Mouse (Mus musculus) heart, postnatal 0 days (tissue): ENCODE results near the gene Rmdn2. TPM values are rescaled to one million over a fixed set of nuclear protein-coding genes. Genes with fewer than 3 reads are reported as not detected.

Experiments used
- ATAC-seq: fragments of 200-750 bp; cut with Nextera tagmentation; 2 replicates; pipeline ENCODE4 v1.8.0; 2017; ENCODE audit warnings: low read depth, moderate number of reproducible peaks, moderate library complexity; ENCODE audit not compliant: insufficient read depth
- DNase-seq: peaks from one replicate; pipeline ENCODE4 v3.0.0-alpha.2; 2016; ENCODE audit warnings: low spot score
- H3K27ac ChIP-seq: fragments of 300-500 bp; sonication (generic); 2 replicates; pipeline ENCODE4 v1.5.1; 2014; ENCODE audit warnings: low read depth, mild to moderate bottlenecking
- H3K27me3 ChIP-seq: fragments of 300-500 bp; sonication (generic); 2 replicates; pipeline ENCODE4 v1.6.1; 2014; ENCODE audit warnings: low read length, mixed read lengths; ENCODE audit not compliant: control insufficient read depth, insufficient read depth
- H3K36me3 ChIP-seq: fragments of 300-500 bp; sonication (generic); replicated peaks from 2 replicates; pipeline ENCODE4 v1.6.1; 2014; ENCODE audit warnings: low read length, mixed read lengths; ENCODE audit not compliant: control insufficient read depth, insufficient read depth
- H3K4me1 ChIP-seq: fragments of 300-500 bp; sonication (generic); 2 replicates; pipeline ENCODE4 v1.6.1; 2014; ENCODE audit warnings: antibody characterized with exemption; ENCODE audit not compliant: control insufficient read depth, insufficient read depth
- H3K4me2 ChIP-seq: fragments of 300-500 bp; sonication (generic); 2 replicates; pipeline ENCODE4 v1.6.1; 2014; ENCODE audit warnings: low read depth, mild to moderate bottlenecking, low read length, moderate library complexity
- H3K4me3 ChIP-seq: fragments of 300-500 bp; sonication (generic); 2 replicates; pipeline ENCODE4 v1.5.1; 2014; ENCODE audit warnings: low read depth, low read length
- H3K9ac ChIP-seq: fragments of 300-500 bp; sonication (generic); replicated peaks from 2 replicates; pipeline ENCODE4 v1.6.1; 2014; ENCODE audit warnings: low read depth, low read length, mixed read lengths
- H3K9me3 ChIP-seq: fragments of 300-500 bp; sonication (generic); replicated peaks from 2 replicates; pipeline ENCODE4 v1.6.1; 2016; ENCODE audit warnings: low read length; ENCODE audit not compliant: control insufficient read depth
- CTCF ChIP-seq: IDR thresholded peaks from 2 replicates; pipeline ENCODE4 v1.5.1; 2016; ENCODE audit warnings: antibody characterized with exemption, control low read depth, low read depth
- EP300 ChIP-seq: IDR thresholded peaks from 2 replicates; pipeline ENCODE4 v1.6.1; 2016; ENCODE audit warnings: antibody characterized with exemption, low read depth
- WGBS: fragments of 180-500 bp; shearing (Covaris S2); extraction: QIAGEN DNeasy Blood & Tissue Kit; methylation state at CpG from one replicate; pipeline ENCODE4 v1.1.7; 2014; 5-methylcytosine and 5-hydroxymethylcytosine counted together
- polyA plus RNA-seq: library from polyadenylated mRNA; unstranded; fragments of >200 nt; fragmentation: Nextera tagmentation; extraction: Ambion mirVana; gene quantifications from 2 replicates; pipeline ENCODE4 v1.2.1, GENCODE M21; 2015
- total RNA-seq: library from RNA; depleted of rRNA; stranded (reverse); fragments of >200 nt; gene quantifications from 2 replicates; pipeline ENCODE4 v1.2.3, GENCODE M21; 2014; ENCODE audit warnings: low replicate concordance

Gene Rmdn2
- total and polyA plus RNA-seq, 2 experiments from 2014 or later = 3.0 to 11.4 TPM

DNA sequence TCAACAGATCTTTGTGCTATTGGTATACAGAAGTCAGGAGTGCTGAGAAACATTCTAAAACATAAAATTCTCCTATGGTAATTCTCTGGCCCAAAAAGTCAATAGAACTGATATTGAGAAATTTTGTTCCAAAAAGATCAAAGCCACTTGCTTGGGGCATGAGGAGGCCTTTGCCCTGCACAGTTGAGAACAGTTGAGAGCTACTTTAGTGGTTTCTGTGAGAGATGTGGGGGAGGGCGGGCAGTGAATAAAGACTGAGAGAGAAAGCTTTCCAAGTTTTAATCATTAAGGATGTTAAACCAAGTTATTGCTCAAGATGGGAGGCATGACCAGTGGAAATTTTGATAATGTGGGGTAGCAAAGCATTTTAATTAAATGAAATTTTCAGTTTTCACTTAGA, 2.0 kb upstream of the Rmdn2 start:
- Histone ChIP-seq H3K4me3 (no peak overlapping the region), H3K9ac (no peak overlapping the region), H3K36me3 (no peaks in the 10 kb centered on the region), H3K9me3 (no peaks in the 10 kb centered on the region), H3K27ac (no peak overlapping the region), H3K4me1 (no peaks in the 10 kb centered on the region; the same call in 1 of the 2 replicates), H3K27me3 (no peaks in the 10 kb centered on the region), H3K4me2 (no peak overlapping the region)
- 86% methylated on average over 1 of the region's 1 CpGs for WGBS
- ATAC-seq (no peak), DNase-seq (no peak)
- TF ChIP-seq EP300 (no peak), CTCF (no peak)

- H3K4me3 ChIP-seq = no peak overlapping the region
- no peak overlapping the region for H3K4me2 ChIP-seq
- ATAC-seq (no peak), DNase-seq (no peak)
- WGBS = 46% methylated on average over 9 of the region's 9 CpGs
- H3K9ac ChIP-seq = no peak overlapping the region
- no peaks in the 10 kb centered on the region for H3K9me3 ChIP-seq
- no peaks in the 10 kb centered on the region for H3K27me3 ChIP-seq
- no peak for TF ChIP-seq EP300
- TF ChIP-seq CTCF = no peak
- no peaks in the 10 kb centered on the region for H3K36me3 ChIP-seq
- no peaks in the 10 kb centered on the region; the same call in 1 of the 2 replicates for H3K4me1 ChIP-seq
- no peak overlapping the region for H3K27ac ChIP-seq
Observed at GRCm38 (mm10) chr17:79610163-79610755, 1.4 kb upstream of the Rmdn2 start.

DNA sequence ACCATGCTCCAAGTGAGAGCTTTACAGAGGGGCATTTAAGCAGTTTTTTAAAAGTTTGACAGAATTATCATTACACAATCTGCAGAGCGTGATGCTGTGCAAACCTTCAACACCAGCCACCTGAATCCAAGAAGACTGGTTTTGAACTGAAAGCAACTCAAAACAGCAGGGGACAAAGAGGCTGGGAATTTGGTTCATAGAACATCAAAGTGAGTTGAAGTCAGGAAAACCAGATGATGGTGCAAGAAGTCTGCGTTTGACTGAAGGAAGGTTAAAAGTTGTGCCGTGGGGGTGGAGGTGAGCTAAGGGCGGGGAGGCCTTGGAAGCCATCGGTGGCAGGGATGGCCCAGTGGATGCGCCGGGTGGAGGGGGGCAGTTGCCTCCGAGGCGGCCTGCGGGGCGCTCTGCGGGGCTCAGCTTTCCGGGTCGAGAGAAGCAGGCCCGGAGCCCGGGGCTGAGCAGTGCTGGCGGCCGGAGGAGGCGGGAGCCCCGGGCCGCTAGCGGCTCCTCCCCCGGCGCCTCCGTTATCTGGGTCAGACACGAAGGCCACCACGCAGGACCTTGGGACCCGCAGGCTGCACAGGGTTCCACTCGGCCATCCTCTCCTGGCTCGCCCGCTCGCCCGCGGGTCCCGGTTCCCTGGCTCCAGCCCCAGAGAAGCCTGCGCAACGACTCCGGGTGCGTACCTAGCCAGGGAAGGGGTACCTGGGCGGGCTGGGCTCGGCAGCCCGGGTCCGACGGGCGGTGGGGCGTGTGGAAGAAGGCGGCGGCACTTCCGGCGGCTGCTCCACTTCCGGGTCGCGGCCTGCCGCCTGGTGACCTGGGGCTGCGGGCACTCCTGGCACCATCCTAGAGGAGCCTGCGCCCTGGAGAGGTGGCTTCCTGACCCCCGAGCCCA, 3.3 kb downstream of the Rmdn2 start:
- H3K4me1 ChIP-seq = no peaks in the 10 kb centered on the region; the same call in 1 of the 2 replicates
- H3K27ac ChIP-seq = peak overlapping the region; percentile 90
- peak; percentile 50 for DNase-seq
- ATAC-seq = peak; percentile 90
- H3K4me3 ChIP-seq = peak overlapping the region; percentile 92
- H3K4me2 ChIP-seq = peak overlapping the region; percentile 69
- TF ChIP-seq CTCF (no peak), EP300 (0 out of 2 replicates have a peak, but pooled peaks have one; percentile 33)
- no peaks in the 10 kb centered on the region for H3K36me3 ChIP-seq
- WGBS = 1% methylated on average over 49 of the region's 57 CpGs
- H3K27me3 ChIP-seq = no peaks in the 10 kb centered on the region
- H3K9ac ChIP-seq = peak overlapping the region; percentile 83
- H3K9me3 ChIP-seq = no peaks in the 10 kb centered on the region

GRCm38 (mm10) chr17:79615897-79616296, 4.2 kb downstream of the Rmdn2 start:
- WGBS = 84% methylated on average over 9 of the region's 9 CpGs
- peak overlapping the region; percentile 92 for H3K4me3 ChIP-seq
- 0 out of 2 replicates have a peak overlapping the region, but pooled peaks have one; percentile 83 for H3K9ac ChIP-seq
- H3K27me3 ChIP-seq = no peaks in the 10 kb centered on the region
- H3K4me1 ChIP-seq = no peaks in the 10 kb centered on the region; the same call in 1 of the 2 replicates
- H3K27ac ChIP-seq = peak overlapping the region; percentile 90; the same call in 1 of the 2 replicates
- ATAC-seq = no peak
- no peaks in the 10 kb centered on the region for H3K36me3 ChIP-seq
- no peak for DNase-seq
- no peaks in the 10 kb centered on the region for H3K9me3 ChIP-seq
- no peak for TF ChIP-seq EP300
- no peak for TF ChIP-seq CTCF
- H3K4me2 ChIP-seq = peak overlapping the region; percentile 69

GRCm38 (mm10) chr17:79616621-79617020, 5.0 kb downstream of the Rmdn2 start:
- no peaks in the 10 kb centered on the region for H3K9me3 ChIP-seq
- 81% methylated on average over 4 of the region's 4 CpGs for WGBS
- no peak overlapping the region for H3K9ac ChIP-seq
- no peak overlapping the region for H3K4me3 ChIP-seq
- ATAC-seq (no peak), DNase-seq (no peak)
- no peaks in the 10 kb centered on the region for H3K36me3 ChIP-seq
- H3K27ac ChIP-seq = no peak overlapping the region
- no peak overlapping the region for H3K4me2 ChIP-seq
- H3K4me1 ChIP-seq = no peaks in the 10 kb centered on the region; the same call in 1 of the 2 replicates
- TF ChIP-seq CTCF (no peak), EP300 (no peak)
- H3K27me3 ChIP-seq = no peaks in the 10 kb centered on the region
